Mouse (Mus musculus) kidney, adult 2 months (tissue): ENCODE data around the gene Slc16a1. TPM values are rescaled to one million over a fixed set of nuclear protein-coding genes. Genes with fewer than 3 reads are reported as not detected.

Experiments
- DNase-seq: peaks from one replicate; pipeline ENCODE4 v3.0.0; 2021
- H3K27ac ChIP-seq: fragments of 200-500 bp; 2 replicates; pipeline ENCODE4 v1.5.1; 2012; ENCODE audit warnings: low read depth, low read length, control low read depth, inconsistent platforms; ENCODE audit not compliant: insufficient read depth
- H3K27me3 ChIP-seq: fragments of 200-500 bp; replicated peaks from 2 replicates; pipeline ENCODE4 v1.6.1; 2012; ENCODE audit warnings: mild to moderate bottlenecking, moderate library complexity, low read length, inconsistent platforms; ENCODE audit not compliant: control insufficient read depth, insufficient read depth
- H3K36me3 ChIP-seq: fragments of 200-500 bp; 2 replicates; pipeline ENCODE4 v1.6.1; 2012; ENCODE audit warnings: mild to moderate bottlenecking, moderate library complexity, low read length, inconsistent platforms; ENCODE audit not compliant: control insufficient read depth, insufficient read depth
- H3K4me1 ChIP-seq: fragments of 200-500 bp; 2 replicates; pipeline ENCODE4 v1.6.1; 2011; ENCODE audit warnings: low read length; ENCODE audit not compliant: control insufficient read depth, insufficient read depth
- H3K4me3 ChIP-seq: fragments of 200-500 bp; 2 replicates; pipeline ENCODE4 v1.5.1; 2011; ENCODE audit warnings: mild to moderate bottlenecking, low read depth, low read length, control low read depth; ENCODE audit not compliant: insufficient read depth
- CTCF ChIP-seq: fragments of 200-500 bp; conservative IDR thresholded peaks from 2 replicates; pipeline ENCODE4 v1.5.1; 2011; ENCODE audit warnings: low read depth, mild to moderate bottlenecking, control low read depth, low read length, moderate library complexity, mixed read lengths; ENCODE audit not compliant: insufficient read depth, insufficient read length
- POLR2A ChIP-seq: fragments of 200-500 bp; IDR thresholded peaks from one replicate; pipeline ENCODE4 v1.6.1; 2011; ENCODE audit warnings: low read depth, low read length, control low read depth
- WGBS: fragments of 180-500 bp; shearing (Covaris S2); methylation state at CpG from one replicate; pipeline ENCODE4 v1.1.7; 2018; 5-methylcytosine and 5-hydroxymethylcytosine counted together
- polyA plus RNA-seq: library from polyadenylated mRNA; depleted of rRNA; stranded (reverse); fragments of >200 nt; gene quantifications from 2 replicates; pipeline ENCODE4 v1.2.3, GENCODE M21; 2012

The Slc16a1 gene
- polyA plus RNA-seq, 1 experiment = 23.1 TPM

- peak overlapping the region; percentile 37; the same call in 1 of the 2 replicates for H3K4me3 ChIP-seq
- DNase-seq = peak; percentile 88
- WGBS = 10% methylated on average over 14 of the region's 14 CpGs
- TF ChIP-seq CTCF (0 out of 2 replicates have a peak, but pooled peaks have one; percentile 10), POLR2A (no peak)
- H3K36me3 ChIP-seq = no peaks in the 10 kb centered on the region
- H3K4me1 ChIP-seq = peaks cover 27% of the 10 kb centered on the region
- H3K27ac ChIP-seq = peak overlapping the region; percentile 60
- H3K27me3 ChIP-seq = no peaks in the 10 kb centered on the region
Measured at GRCm38 (mm10) chr3:104674329-104675220, 36.1 kb downstream of the Slc16a1 start.

- 3% methylated on average over 23 of the region's 23 CpGs for WGBS
- peak; percentile 86 for TF ChIP-seq CTCF
- no peak for TF ChIP-seq POLR2A
- H3K27me3 ChIP-seq = no peaks in the 10 kb centered on the region
- H3K4me3 ChIP-seq = peak overlapping the region; percentile 37
- no peaks in the 10 kb centered on the region for H3K36me3 ChIP-seq
- peaks cover 25% of the 10 kb centered on the region for H3K4me1 ChIP-seq
- peak overlapping the region; percentile 14; the same call in 1 of the 2 replicates for H3K27ac ChIP-seq
- DNase-seq = peak; percentile 82
Measured at GRCm38 (mm10) chr3:104675258-104675851, 36.9 kb downstream of the Slc16a1 start.

GRCm38 (mm10) chr3:104677781-104678180 is 39.3 kb downstream of the Slc16a1 start:
- no peak for TF ChIP-seq CTCF
- TF ChIP-seq POLR2A = no peak
- H3K27me3 ChIP-seq = no peaks in the 10 kb centered on the region
- H3K27ac ChIP-seq = peak overlapping the region; percentile 47
- 68% methylated on average over 2 of the region's 2 CpGs for WGBS
- DNase-seq = peak; percentile 95
- no peaks in the 10 kb centered on the region for H3K36me3 ChIP-seq
- peaks cover 23% of the 10 kb centered on the region for H3K4me1 ChIP-seq
- no peak overlapping the region for H3K4me3 ChIP-seq

- H3K27me3 ChIP-seq = no peaks in the 10 kb centered on the region
- WGBS = 85% methylated on average over 8 of the region's 8 CpGs
- no peak for DNase-seq
- no peak overlapping the region for H3K27ac ChIP-seq
- H3K4me1 ChIP-seq = peaks cover 17% of the 10 kb centered on the region
- H3K36me3 ChIP-seq = no peaks in the 10 kb centered on the region
- H3K4me3 ChIP-seq = no peak overlapping the region
- no peak for TF ChIP-seq CTCF
- no peak for TF ChIP-seq POLR2A
Measured at GRCm38 (mm10) chr3:104678826-104679225, 40.4 kb downstream of the Slc16a1 start.

- DNase-seq = peak; percentile 68
- WGBS = 59% methylated on average over 11 of the region's 11 CpGs
- TF ChIP-seq CTCF (peak; percentile 84), POLR2A (no peak)
Measured at GRCm38 (mm10) chr3:104682671-104683504, 44.4 kb downstream of the Slc16a1 start.

GRCm38 (mm10) chr3:104700751-104701335 is 62.4 kb downstream of the Slc16a1 start:
- peak; percentile 82 for DNase-seq
- H3K27me3 ChIP-seq = no peaks in the 10 kb centered on the region
- H3K4me3 ChIP-seq = no peak overlapping the region
- WGBS = 7% methylated on average over 23 of the region's 23 CpGs
- H3K36me3 ChIP-seq = no peaks in the 10 kb centered on the region
- no peak overlapping the region for H3K27ac ChIP-seq
- TF ChIP-seq POLR2A (no peak), CTCF (peak; percentile 79)
- peaks cover 11% of the 10 kb centered on the region; the same call in 1 of the 2 replicates for H3K4me1 ChIP-seq

More at GRCm38 (mm10) chr3:104682671-104683504, 44.4 kb downstream of the Slc16a1 start:
- H3K27me3 ChIP-seq = no peaks in the 10 kb centered on the region
- H3K4me3 ChIP-seq = no peak overlapping the region
- H3K36me3 ChIP-seq = no peaks in the 10 kb centered on the region
- 0 out of 2 replicates have a peak, but pooled peaks cover 5% of the 10 kb centered on the region for H3K4me1 ChIP-seq
- H3K27ac ChIP-seq = no peak overlapping the region
